Mouse (Mus musculus) intestine, embryonic 14.5 days (tissue): ENCODE results near the gene Mtmr11. TPM values are rescaled to one million over a fixed set of nuclear protein-coding genes. Genes with fewer than 3 reads are reported as not detected.
"Not testable (repeated sequence)": the region's sequence is repeated elsewhere in the genome, so short reads cannot be mapped to it uniquely, and the experiment has no call there.

Experiments
- ATAC-seq: fragments of 200-750 bp; cut with Nextera tagmentation; replicated peaks from 2 replicates; pipeline ENCODE4 v1.8.0; 2017; ENCODE audit warnings: low read depth, moderate number of reproducible peaks, moderate TSS enrichment, moderate library complexity; ENCODE audit not compliant: low FRiP score, low TSS enrichment
- DNase-seq: peaks from one replicate; pipeline ENCODE4 v3.0.0-alpha.2; 2018; ENCODE audit warnings: low spot score
- H3K27ac ChIP-seq: fragments of 300-500 bp; sonication (generic); 2 replicates; pipeline ENCODE4 v1.5.1; 2014; ENCODE audit warnings: low read depth, mild to moderate bottlenecking, control low read depth
- H3K27me3 ChIP-seq: fragments of 300-500 bp; sonication (generic); replicated peaks from 2 replicates; pipeline ENCODE4 v1.6.1; 2014; ENCODE audit warnings: low read length, control low read depth; ENCODE audit not compliant: control insufficient read depth, insufficient read depth
- H3K36me3 ChIP-seq: fragments of 300-500 bp; sonication (generic); 2 replicates; pipeline ENCODE4 v1.6.1; 2014; ENCODE audit warnings: low read length, control low read depth; ENCODE audit not compliant: control insufficient read depth, insufficient read depth
- H3K4me1 ChIP-seq: fragments of 300-500 bp; sonication (generic); replicated peaks from 2 replicates; pipeline ENCODE4 v1.6.1; 2014; ENCODE audit warnings: low read length, control low read depth, mixed read lengths; ENCODE audit not compliant: control insufficient read depth, insufficient read depth
- H3K4me2 ChIP-seq: fragments of 300-500 bp; sonication (generic); 2 replicates; pipeline ENCODE4 v1.6.1; 2014; ENCODE audit warnings: low read length
- H3K4me3 ChIP-seq: fragments of 300-500 bp; sonication (generic); 2 replicates; pipeline ENCODE4 v1.5.1; 2014; ENCODE audit warnings: low read depth, low read length, control low read depth, mixed read lengths
- H3K9ac ChIP-seq: fragments of 300-500 bp; sonication (generic); 2 replicates; pipeline ENCODE4 v1.6.1; 2014; ENCODE audit warnings: mild to moderate bottlenecking, low read length
- H3K9me3 ChIP-seq: fragments of 300-500 bp; sonication (generic); 2 replicates; pipeline ENCODE4 v1.6.1; 2016; ENCODE audit warnings: low read length, control low read depth; ENCODE audit not compliant: control insufficient read depth
- WGBS: fragments of 180-500 bp; shearing (Covaris S2); extraction: QIAGEN DNeasy Blood & Tissue Kit; methylation state at CpG from one replicate; pipeline ENCODE4 v1.1.7; 2014; 5-methylcytosine and 5-hydroxymethylcytosine counted together
- microRNA-seq: library from miRNA; unstranded; fragments of <30 nt; microRNA quantifications from one replicate; pipeline ENCODE4, GENCODE M21; 2016
- polyA plus RNA-seq: library from polyadenylated mRNA; unstranded; fragments of >200 nt; fragmentation: Nextera tagmentation; extraction: Ambion mirVana; gene quantifications from 2 replicates; pipeline ENCODE4 v1.2.1, GENCODE M21; 2014

The Mtmr11 gene
- polyA plus RNA-seq, 1 experiment from 2014 or later, result 28.8 TPM

DNA sequence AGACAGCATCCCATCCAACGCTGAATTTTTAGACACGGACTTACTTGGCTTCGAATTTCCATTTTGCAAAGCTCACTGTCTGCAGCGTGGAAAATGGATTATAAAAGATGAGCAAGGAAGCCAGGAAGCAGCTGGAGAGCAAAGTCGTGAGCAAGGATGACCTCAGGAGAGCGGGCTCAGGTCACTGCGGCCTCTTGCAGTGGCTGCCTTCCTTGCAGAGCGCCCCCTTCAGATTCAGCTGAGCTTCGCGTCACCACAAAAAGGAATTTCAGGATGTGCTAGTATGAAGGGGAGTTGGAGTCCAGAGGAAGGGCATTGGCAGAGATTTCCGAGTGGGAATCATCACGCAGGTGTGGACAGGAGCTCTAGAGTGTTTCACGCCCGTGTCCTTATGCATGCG lies 47.4 kb downstream of the Mtmr11 start:
- no peak overlapping the region for H3K4me2 ChIP-seq
- H3K27me3 ChIP-seq, result no peaks in the 10 kb centered on the region
- WGBS, result 25% methylated on average over 15 of the region's 15 CpGs
- no peak overlapping the region for H3K27ac ChIP-seq
- no peak for ATAC-seq
- no peak overlapping the region for H3K9ac ChIP-seq
- no peaks in the 10 kb centered on the region for H3K9me3 ChIP-seq
- no peak overlapping the region for H3K4me3 ChIP-seq
- no peak for DNase-seq
- no peaks in the 10 kb centered on the region for H3K4me1 ChIP-seq
- no peaks in the 10 kb centered on the region for H3K36me3 ChIP-seq

DNA sequence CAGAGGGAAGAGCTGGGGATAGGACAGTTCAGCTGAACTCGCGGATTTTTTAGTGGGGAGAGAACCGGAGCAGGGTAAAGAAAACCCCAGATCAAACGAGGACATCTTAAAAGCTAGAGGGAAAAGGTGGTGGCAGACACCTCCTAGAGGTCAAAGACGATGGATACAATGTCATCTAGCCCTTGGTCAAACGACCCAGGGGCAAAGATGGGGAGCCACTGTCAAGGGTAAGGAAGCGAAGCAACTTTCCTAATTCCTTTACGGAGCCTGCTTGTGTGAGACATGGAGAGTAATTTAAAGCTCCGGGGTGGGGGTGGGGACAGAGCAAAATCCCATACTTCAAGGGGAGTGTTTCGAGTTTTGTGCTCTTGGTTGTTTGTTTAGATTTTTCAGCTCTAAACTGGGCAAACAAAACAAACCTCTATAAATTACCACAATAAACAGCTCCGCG lies 57.4 kb downstream of the Mtmr11 start:
- Histone ChIP-seq H3K27me3 (no peaks in the 10 kb centered on the region), H3K27ac (peak overlapping the region; percentile 98), H3K4me3 (peak overlapping the region; percentile 69), H3K9me3 (no peaks in the 10 kb centered on the region), H3K4me2 (peak overlapping the region; percentile 59), H3K36me3 (no peaks in the 10 kb centered on the region), H3K4me1 (peaks cover 12% of the 10 kb centered on the region; the same call in 1 of the 2 replicates), H3K9ac (peak overlapping the region; percentile 97)
- WGBS, result 0% methylated on average over 12 of the region's 12 CpGs
- peak; percentile 77 for DNase-seq
- ATAC-seq, result peak; percentile 28

DNA sequence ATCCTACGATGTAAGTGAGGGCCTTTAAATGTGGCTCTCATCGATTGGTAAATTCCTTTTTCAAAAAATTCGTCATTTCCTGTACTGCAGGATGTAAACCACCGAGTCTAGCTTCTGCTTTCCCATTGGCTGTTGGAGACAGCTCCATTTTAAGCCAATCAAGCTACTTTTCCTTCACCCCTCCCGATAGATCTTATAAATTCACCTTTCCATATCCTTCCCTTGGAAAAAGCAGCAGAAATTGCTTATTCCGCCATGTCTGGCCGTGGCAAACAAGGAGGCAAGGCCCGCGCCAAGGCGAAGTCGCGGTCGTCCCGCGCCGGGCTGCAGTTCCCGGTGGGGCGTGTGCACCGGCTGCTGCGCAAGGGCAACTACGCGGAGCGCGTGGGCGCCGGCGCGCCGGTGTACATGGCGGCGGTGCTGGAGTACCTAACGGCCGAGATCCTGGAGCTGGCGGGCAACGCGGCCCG lies 57.9 kb downstream of the Mtmr11 start, which contains the start of the genes Bola1 and Hist2h2ab:
Gene Bola1, minus strand, starts transcription at position 49 of the 470 bp plus-strand sequence.
Gene Hist2h2ab, plus strand, starts transcription at position 205 of the 470 bp plus-strand sequence.
- Histone ChIP-seq H3K4me2 (peak within 1 kb of the TSS; percentile 59), H3K27ac (peak within 1 kb of the TSS; percentile 98), H3K9me3 (no peaks in the 10 kb centered on the region), H3K27me3 (no peaks in the 10 kb centered on the region), H3K4me3 (peak within 1 kb of the TSS; percentile 69), H3K9ac (peak within 1 kb of the TSS; percentile 97), H3K4me1 (peaks cover 12% of the 10 kb centered on the region; the same call in 1 of the 2 replicates), H3K36me3 (no peaks in the 10 kb centered on the region)
- DNase-seq, result no peak
- peak; percentile 88 for ATAC-seq
- WGBS, result under 1% methylated on average over 37 of the region's 37 CpGs

DNA sequence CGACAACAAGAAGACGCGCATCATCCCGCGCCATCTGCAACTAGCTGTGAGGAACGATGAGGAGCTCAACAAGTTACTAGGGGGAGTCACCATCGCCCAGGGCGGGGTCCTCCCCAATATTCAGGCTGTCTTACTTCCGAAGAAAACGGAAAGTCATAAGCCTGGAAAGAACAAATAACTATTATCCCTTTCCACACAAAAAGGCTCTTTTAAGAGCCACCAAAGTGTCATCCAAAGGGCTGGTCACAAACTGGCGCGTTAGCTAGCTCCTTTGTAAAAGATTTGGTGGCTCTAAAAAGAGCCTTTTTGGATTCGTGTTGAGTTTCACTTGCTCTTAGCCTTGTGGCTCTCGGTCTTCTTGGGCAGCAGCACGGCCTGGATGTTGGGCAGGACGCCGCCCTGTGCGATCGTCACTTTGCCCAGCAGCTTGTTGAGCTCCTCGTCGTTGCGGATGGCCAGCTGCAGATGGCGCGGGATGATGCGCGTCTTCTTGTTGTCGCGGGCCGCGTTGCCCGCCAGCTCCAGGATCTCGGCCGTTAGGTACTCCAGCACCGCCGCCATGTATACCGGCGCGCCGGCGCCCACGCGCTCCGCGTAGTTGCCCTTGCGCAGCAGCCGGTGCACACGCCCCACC lies 58.4 kb downstream of the Mtmr11 start:
- not testable (repeated sequence) for H3K27me3 ChIP-seq, H3K36me3 ChIP-seq, H3K9me3 ChIP-seq
- Histone ChIP-seq H3K27ac (peak overlapping the region; percentile 98), H3K4me2 (peak overlapping the region; percentile 59), H3K4me1 (peaks cover 12% of the 10 kb centered on the region; the same call in 1 of the 2 replicates), H3K9ac (peak overlapping the region; percentile 97), H3K4me3 (peak overlapping the region; percentile 69)
- ATAC-seq (0 out of 2 replicates have a peak, but pooled peaks have one; percentile 7), DNase-seq (peak; percentile 88)
- WGBS, result 0% methylated on average over 24 of the region's 47 CpGs

DNA sequence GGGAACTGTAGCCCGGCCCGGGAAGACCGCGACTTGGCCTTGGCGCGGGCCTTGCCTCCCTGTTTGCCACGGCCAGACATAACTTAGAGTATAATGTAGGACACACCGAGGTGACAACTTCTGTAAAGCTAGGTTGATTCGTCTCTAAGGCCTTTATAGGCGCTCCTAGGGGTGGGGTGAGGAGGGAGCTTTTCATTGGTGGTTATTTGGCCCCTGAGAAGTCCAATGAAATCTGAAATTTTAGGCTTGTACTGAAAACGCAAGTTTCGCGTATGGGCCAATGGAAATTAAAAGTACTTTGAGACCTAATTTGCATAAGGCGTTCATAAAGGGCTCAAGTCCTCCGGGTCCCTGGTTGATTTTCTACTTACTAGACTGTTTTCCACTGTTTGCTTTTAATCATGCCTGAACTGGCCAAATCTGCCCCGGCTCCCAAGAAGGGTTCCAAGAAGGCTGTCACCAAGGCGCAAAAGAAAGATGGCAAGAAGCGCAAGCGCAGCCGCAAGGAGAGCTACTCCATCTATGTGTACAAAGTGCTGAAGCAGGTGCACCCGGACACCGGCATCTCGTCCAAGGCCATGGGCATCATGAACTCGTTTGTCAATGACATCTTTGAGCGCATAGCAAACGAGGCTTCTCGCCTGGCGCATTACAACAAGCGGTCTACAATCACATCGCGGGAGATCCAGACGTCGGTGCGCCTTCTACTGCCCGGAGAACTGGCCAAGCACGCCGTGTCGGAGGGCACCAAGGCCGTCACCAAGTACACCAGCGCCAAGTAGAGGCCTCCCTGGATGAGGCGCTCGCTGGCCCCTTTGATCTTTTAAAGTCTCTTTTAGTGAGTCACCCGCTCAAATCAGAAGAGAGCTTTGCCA lies 59.2 kb downstream of the Mtmr11 start, which contains the start of the genes Hist2h2ac and Hist2h2be:
Gene Hist2h2ac, minus strand, starts transcription at position 116 of the 875 bp plus-strand sequence.
Gene Hist2h2be, plus strand, starts transcription at position 355 of the 875 bp plus-strand sequence.
- Histone ChIP-seq H3K4me1 (peaks cover 12% of the 10 kb centered on the region; the same call in 1 of the 2 replicates), H3K9me3 (no peaks in the 10 kb centered on the region), H3K4me2 (peak within 1 kb of the TSS; percentile 59), H3K27me3 (no peaks in the 10 kb centered on the region), H3K27ac (peak within 1 kb of the TSS; percentile 98), H3K9ac (peak within 1 kb of the TSS; percentile 97), H3K4me3 (peak within 1 kb of the TSS; percentile 69), H3K36me3 (no peaks in the 10 kb centered on the region)
- under 1% methylated on average over 43 of the region's 43 CpGs for WGBS
- peak; percentile 91 for DNase-seq
- ATAC-seq, result peak; percentile 87

Small RNA genes within 50 kb of the gene (microRNA-seq; reads per million reads assigned to microRNA genes)
- gene Gm44492, result not detected

Other genes with a start within 250 kb of the Mtmr11 start
- 54.3 and 61.2 TPM in 2 replicates for gene Anp32e, start 232.8 kb upstream of the Mtmr11 start, polyA plus RNA-seq
- 33.3 and 35.0 TPM in 2 replicates for gene Plekho1, start 166.0 kb upstream of the Mtmr11 start, polyA plus RNA-seq
- 20.6 and 25.8 TPM in 2 replicates for gene Vps45, start 103.5 kb upstream of the Mtmr11 start, polyA plus RNA-seq
- 14.0 and 14.8 TPM in 2 replicates for gene Otud7b, start 57.5 kb upstream of the Mtmr11 start, polyA plus RNA-seq
- gene Sf3b4, start 10.3 kb downstream of the Mtmr11 start, polyA plus RNA-seq, result 184 and 195 TPM in 2 replicates
- 6.5 and 8.3 TPM in 2 replicates for gene Sv2a, start 19.1 kb downstream of the Mtmr11 start, polyA plus RNA-seq
- gene Bola1, start 57.7 kb downstream of the Mtmr11 start, polyA plus RNA-seq, result 74.2 and 79.5 TPM in 2 replicates
- 0.74 and 1.3 TPM in 2 replicates for gene Hist2h2ab, start 57.9 kb downstream of the Mtmr11 start, polyA plus RNA-seq
- 7.9 and 9.7 TPM in 2 replicates for gene Hist2h2ac, start 58.9 kb downstream of the Mtmr11 start, polyA plus RNA-seq
- 7.3 and 7.6 TPM in 2 replicates for gene Hist2h2be, start 59.1 kb downstream of the Mtmr11 start, polyA plus RNA-seq
- 8.3 and 8.7 TPM in 2 replicates for gene Hist2h3c2, start 77.1 kb downstream of the Mtmr11 start, polyA plus RNA-seq
- 33.3 and 45.5 TPM in 2 replicates for gene Hist2h2aa2, start 78.3 kb downstream of the Mtmr11 start, polyA plus RNA-seq
- 16.3 and 23.3 TPM in 2 replicates for gene Hist2h2aa1, start 83.5 kb downstream of the Mtmr11 start, polyA plus RNA-seq
- 0.56 and 2.0 TPM in 2 replicates for gene Hist2h3c1, start 84.7 kb downstream of the Mtmr11 start, polyA plus RNA-seq
- 11.1 and 14.2 TPM in 2 replicates for gene Hist2h4, start 101.3 kb downstream of the Mtmr11 start, polyA plus RNA-seq
- gene Hist2h3b, start 106.7 kb downstream of the Mtmr11 start, polyA plus RNA-seq, result 77.9 and 79.1 TPM in 2 replicates
- gene Hist2h2bb, start 107.7 kb downstream of the Mtmr11 start, polyA plus RNA-seq, result 20.1 and 22.0 TPM in 2 replicates
- 3.4 TPM in 2 replicates for gene Fcgr1, start 132.0 kb downstream of the Mtmr11 start, polyA plus RNA-seq